Mouse (Mus musculus): ENCODE measurements around the gene Fbxw16.
"Not testable (repeated sequence)": the region's sequence is repeated elsewhere in the genome, so short reads cannot be mapped to it uniquely, and the experiment has no call there.

Fbxw16 gene

GRCm38 (mm10) chr9:109449040-109449439 is at the start of gene Fbxw16:
TSS of gene Fbxw16 (minus strand) at chr9:109449140.
- DNase-seq: no peak

GRCm38 (mm10) chr9:109495775-109496174 is 46.8 kb upstream of the Fbxw16 start, which contains the start of gene Fbxw19:
TSS of gene Fbxw19 (minus strand) at chr9:109495875.
- not testable (repeated sequence) for DNase-seq

GRCm38 (mm10) chr9:109432956-109433355 is 16.0 kb downstream of the Fbxw16 start:
- no peak for DNase-seq

GRCm38 (mm10) chr9:109404196-109404595 is 44.7 kb downstream of the Fbxw16 start, which contains the start of gene Fbxw22:
TSS of gene Fbxw22 (minus strand) at chr9:109404296.
- not testable (repeated sequence) for DNase-seq
